29 mouse cellular contexts compared by ENCODE assay signal in genomic region chr12:107509661-107510237, GRCm38 (mm10). TPM values are rescaled to one million over a fixed set of nuclear protein-coding genes. Genes with fewer than 3 reads are reported as not detected.
"Had no signal": no experiment of that assay in that cellular context is flagged by ENCODE, and none has a peak within 500 bp of the region (broad histone marks: within the 10 kb centered on the region; RNA-seq: fewer than 3 reads in every experiment).

No protein-coding gene starts in this region.

- DNase-seq: lung, adult 18-20 months; lung, embryonic 14.5 days; lung, postnatal 10 days; lung, postnatal 4 days; midbrain, embryonic 14.5 days; retina, postnatal 1 day; right cerebral cortex, adult 18-20 months; right cerebral cortex, postnatal 25 days; right cerebral cortex, postnatal 4 days; spleen, adult 18-20 months; thymus, adult 2 months; thymus, postnatal 25 days; thymus, postnatal 4 days had no signal

RNA-seq across cellular contexts. Expression of gene 3110018I06Rik, which starts 21.3 kb away (rescaled TPM):
- total RNA-seq: megakaryocyte, adult 5-6 weeks; megakaryocyte-erythroid progenitor cell, adult 5-6 weeks had no signal
- polyA plus RNA-seq: liver, embryonic 12.5 days; liver, embryonic 14.5 days; liver, embryonic 16.5 days; lung, embryonic 14.5 days; lung, embryonic 16.5 days; midbrain, embryonic 10.5 days; midbrain, embryonic 12.5 days; midbrain, embryonic 14.5 days; midbrain, embryonic 16.5 days; myocyte; neural tube, embryonic 11.5 days; neural tube, embryonic 13.5 days; neural tube, embryonic 15.5 days; small intestine, adult 2 months; stomach, embryonic 14.5 days; stomach, embryonic 16.5 days; thymus, adult 2 months had no signal
